Mouse (Mus musculus) lung, adult 2 months (tissue): ENCODE results near the gene Rnf167.

Source experiments
- CTCF ChIP-seq: fragments of 200-500 bp; IDR thresholded peaks from 2 replicates; pipeline ENCODE4 v1.5.1; 2011; ENCODE audit warnings: mild to moderate bottlenecking, low read length, control low read depth; ENCODE audit not compliant: insufficient read depth
- POLR2A ChIP-seq: fragments of 200-500 bp; IDR thresholded peaks from 2 replicates; pipeline ENCODE4 v1.6.1; 2011; ENCODE audit warnings: low read depth, mild to moderate bottlenecking, control low read depth, low read length, borderline replicate concordance; ENCODE audit errors: extremely low read depth

- TF ChIP-seq POLR2A (no peak), CTCF (no peak)
Observed at GRCm38 (mm10) chr11:70679361-70679760, 32.3 kb downstream of the Rnf167 start.
